Mouse (Mus musculus) liver, adult (tissue): ENCODE measurements around the gene Sap30bp.

Experiments
- GATA4 ChIP-seq: IDR thresholded peaks from 2 replicates; pipeline ENCODE4 v1.6.1; 2014; ENCODE audit warnings: mild to moderate bottlenecking, low read length; ENCODE audit not compliant: insufficient replicate concordance

Gene Sap30bp

DNA sequence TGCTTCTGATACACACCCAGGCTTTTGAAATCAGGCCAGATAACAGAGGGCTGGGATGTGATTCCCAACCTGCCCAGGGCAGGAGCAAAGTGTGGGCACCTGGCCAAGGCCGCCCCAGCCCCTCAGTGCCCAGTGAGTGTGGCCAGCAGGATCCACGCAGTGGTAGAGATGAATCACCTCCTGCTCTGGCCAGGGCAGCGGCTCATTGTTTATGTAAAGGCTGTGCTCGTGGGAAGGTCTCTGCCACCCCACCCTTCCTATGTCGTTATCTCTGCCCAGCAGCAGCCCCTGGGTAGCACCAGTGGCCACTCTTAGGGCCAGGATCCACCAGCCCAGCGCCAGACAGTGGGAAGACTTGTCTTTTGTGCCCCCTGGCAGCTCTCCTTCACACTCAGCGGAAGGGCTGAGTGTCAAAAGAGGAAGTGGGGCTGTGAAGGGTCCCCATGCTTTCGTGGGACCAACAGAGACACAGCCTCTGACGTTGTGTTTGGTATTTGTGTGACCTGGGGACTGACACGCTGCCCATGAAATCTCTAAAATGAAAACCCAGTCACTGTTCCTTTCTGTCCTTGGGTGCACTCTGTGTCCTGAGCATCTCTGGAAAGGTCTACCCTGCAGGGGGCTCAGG is 32.0 kb downstream of the Sap30bp start:
- TF ChIP-seq GATA4 = no peak

- TF ChIP-seq GATA4 = no peak
These were observed 35.8 kb downstream of the Sap30bp start for GRCm38 (mm10) chr11:115968731-115969405.

GRCm38 (mm10) chr11:115970006-115970673 is 37.1 kb downstream of the Sap30bp start:
- no peak for TF ChIP-seq GATA4

GRCm38 (mm10) chr11:115971016-115971415 is 37.9 kb downstream of the Sap30bp start:
- no peak for TF ChIP-seq GATA4

DNA sequence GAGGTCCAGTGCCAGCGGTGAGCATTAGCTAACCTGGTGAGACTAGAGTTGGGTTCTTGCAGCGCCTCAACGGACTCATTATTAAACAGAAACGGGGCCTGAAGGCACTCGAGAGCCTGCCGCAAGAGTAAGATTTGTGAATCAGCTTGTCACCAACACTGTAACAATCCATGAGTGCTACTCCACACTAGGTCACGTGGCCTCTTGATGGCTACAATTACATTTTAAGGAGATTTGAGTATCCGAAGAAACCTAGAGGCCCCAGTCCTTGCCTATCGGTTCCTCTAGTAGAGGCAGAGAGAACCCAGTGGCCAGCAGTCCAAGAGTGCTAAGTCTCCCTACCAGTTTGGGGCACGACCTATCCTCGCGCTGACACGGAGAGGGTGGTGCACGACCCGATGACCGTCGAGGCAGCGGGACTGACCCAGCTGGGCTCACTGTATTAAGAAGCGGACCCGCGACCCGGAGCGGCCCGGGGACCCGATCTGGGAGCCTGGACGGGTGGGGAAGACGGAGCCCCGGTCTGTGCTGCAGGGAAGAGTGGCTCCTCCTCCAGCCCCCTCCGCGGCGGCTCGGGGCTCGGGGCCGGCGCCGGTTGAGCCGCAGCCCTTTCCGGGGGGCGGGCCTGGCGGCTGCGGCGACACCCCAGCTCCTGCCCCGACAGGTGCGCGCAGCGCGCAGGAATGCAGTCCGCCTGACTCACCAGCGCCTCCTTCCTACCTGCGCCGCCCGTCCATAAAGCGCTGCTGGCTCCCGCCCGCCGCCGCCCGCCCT is 41.4 kb downstream of the Sap30bp start, which contains the start of gene Itgb4:
Gene Itgb4 (plus strand): TSS at position 401 of the 774 bp plus-strand sequence.
- no peak for TF ChIP-seq GATA4

DNA sequence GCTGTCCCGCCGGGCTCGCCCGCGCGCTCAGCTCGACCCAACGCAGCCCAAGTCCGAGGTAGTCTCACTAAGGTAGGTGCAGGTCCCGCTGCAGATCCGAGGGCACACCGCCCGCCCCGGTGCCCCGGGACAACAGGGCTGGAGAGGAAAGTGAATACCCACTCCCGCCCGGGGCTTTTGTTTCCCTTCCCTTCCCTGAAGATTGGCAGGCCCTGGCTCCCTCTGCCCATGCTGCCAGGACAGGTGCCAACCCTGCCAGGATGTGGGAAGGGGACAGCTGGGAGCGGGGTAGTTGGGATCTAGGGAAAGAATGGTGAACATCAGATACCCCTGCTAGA is 42.0 kb downstream of the Sap30bp start:
- no peak for TF ChIP-seq GATA4

GRCm38 (mm10) chr11:115975544-115975943 is 42.5 kb downstream of the Sap30bp start:
- TF ChIP-seq GATA4 = no peak

- no peak for TF ChIP-seq GATA4
These were observed 49.4 kb downstream of the Sap30bp start for GRCm38 (mm10) chr11:115982472-115982871.

GRCm38 (mm10) chr11:115983291-115983690 is 50.2 kb downstream of the Sap30bp start:
- TF ChIP-seq GATA4 = no peak

- no peak for TF ChIP-seq GATA4
These were observed 56.6 kb downstream of the Sap30bp start for GRCm38 (mm10) chr11:115989686-115990085.

DNA sequence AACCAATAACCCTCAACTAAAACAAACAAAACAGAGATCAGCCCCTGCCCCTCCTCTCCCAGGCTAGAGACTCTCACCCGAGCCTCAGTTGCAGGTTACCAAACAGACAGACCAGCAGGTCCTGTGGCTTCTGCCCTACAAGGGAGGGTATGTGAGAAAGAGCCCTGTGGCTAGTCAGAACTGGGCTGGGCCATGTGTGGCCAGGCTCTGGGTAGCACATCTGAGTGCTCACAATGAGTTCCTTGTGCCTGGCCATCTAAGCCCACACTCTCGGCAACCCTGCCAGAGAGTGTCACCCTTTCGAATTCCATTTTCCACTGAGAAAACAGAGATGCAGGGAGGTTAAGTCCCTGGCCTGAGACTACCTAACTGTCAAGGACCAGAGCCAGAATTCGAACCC is 59.0 kb downstream of the Sap30bp start:
- TF ChIP-seq GATA4 = no peak

DNA sequence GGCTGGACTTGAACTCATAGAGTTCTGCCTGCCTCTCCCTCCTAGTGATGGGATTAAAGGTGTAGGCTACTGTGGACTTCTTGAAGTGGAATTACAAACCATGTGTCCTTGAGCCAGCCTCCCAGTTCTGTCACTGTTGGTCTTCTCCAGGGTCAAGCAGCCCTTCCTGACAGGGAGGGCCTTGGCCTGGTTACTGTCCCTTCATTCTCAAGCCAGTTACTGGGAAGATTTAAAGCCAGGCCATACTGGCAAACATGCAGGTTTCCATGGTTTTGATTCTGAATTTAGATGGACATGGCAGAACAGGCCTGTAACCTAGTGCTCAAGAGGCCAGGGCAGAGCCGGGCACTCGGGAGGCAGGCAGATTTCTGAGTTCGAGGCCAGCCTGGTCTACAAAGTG is 62.2 kb downstream of the Sap30bp start:
- no peak for TF ChIP-seq GATA4

- TF ChIP-seq GATA4 = no peak
These were observed 64.0 kb downstream of the Sap30bp start for GRCm38 (mm10) chr11:115997047-115997446.

DNA sequence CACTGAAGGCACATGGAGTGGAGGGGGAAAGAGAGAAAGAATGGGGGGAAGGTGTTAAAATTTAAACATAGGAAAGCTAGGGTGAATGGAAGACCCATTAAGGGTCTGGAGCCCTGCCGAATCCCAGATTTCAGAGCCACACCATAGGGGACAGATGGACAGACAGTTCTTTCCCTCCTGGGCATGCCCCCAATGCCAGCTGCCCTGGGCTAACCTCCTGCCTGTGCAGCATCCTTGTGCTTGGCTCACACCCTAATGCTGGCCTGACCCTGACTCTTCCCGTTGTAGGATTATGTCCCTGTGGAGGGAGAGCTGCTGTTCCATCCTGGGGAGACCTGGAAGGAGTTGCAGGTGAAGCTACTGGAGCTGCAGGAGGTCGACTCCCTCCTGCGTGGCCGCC is 64.6 kb downstream of the Sap30bp start:
- no peak for TF ChIP-seq GATA4

- no peak for TF ChIP-seq GATA4
These were observed 65.9 kb downstream of the Sap30bp start for GRCm38 (mm10) chr11:115999027-115999426.
